8 mouse cellular contexts compared by ENCODE assay signal in genomic region chr11:97659990-97660714, GRCm38 (mm10). TPM values are rescaled to one million over a fixed set of nuclear protein-coding genes. Genes with fewer than 3 reads are reported as not detected.
DNase-seq lines count a peak whose midpoint lies in the region; ATAC-seq and TF ChIP-seq lines count a peak whose summit lies in the region.

No protein-coding gene starts in this region.

- WGBS in bone marrow, adult 2 months: under 1% methylated on average over 78 of the region's 78 CpGs
- whole genome bisulfite sequencing in heart, embryonic 14.5 days: under 1% methylated on average over 67 of the region's 78 CpGs
- WGBS in kidney, postnatal 0 days: under 1% methylated on average over 74 of the region's 78 CpGs
- under 1% methylated on average over 78 of the region's 78 CpGs for WGBS in liver, embryonic 14.5 days (ENCODE audit: insufficient replicate concordance)
- under 1% methylated on average over 52 of the region's 78 CpGs for WGBS in stomach, postnatal 0 days

- TF ChIP-seq POLR2A in bone marrow, adult 2 months (IDR thresholded peaks at IDR 0.05; ENCODE audit: borderline replicate concordance, control insufficient read depth, low read depth, low read length): peak; percentile 50; the same call in 1 of the 2 replicates
- TF ChIP-seq POLR2A in embryonic fibroblast, embryonic 13.5 days (IDR thresholded peaks at IDR 0.05; ENCODE audit: low read depth, low read length): peak; percentile 59; the same call in 1 of the 2 replicates

- no peaks in the 10 kb centered on the region for H3K27me3 ChIP-seq in heart, embryonic 14.5 days (ENCODE audit: control insufficient read depth, insufficient read depth, low read length)
- H3K27me3 ChIP-seq in kidney, postnatal 0 days (ENCODE audit: insufficient read depth, low read length): no peaks in the 10 kb centered on the region
- H3K27me3 ChIP-seq in liver, embryonic 14.5 days (ENCODE audit: control insufficient read depth, insufficient read depth, low read length): peaks cover 62% of the 10 kb centered on the region
- no peaks in the 10 kb centered on the region for H3K27me3 ChIP-seq in stomach, postnatal 0 days (ENCODE audit: control insufficient read depth, insufficient read depth, low read length)

- DNase-seq in CD4-positive, CD25-positive, alpha-beta regulatory T cell, adult 2 months (ENCODE audit: low read depth, low spot score): peak; percentile 89
- peak; percentile 89 for DNase-seq in kidney, postnatal 0 days (ENCODE audit: low spot score)
- peak in 2 of 3 experiments; percentile 23 to 28 for DNase-seq in liver, embryonic 14.5 days (ENCODE audit: low read depth in 3 of 3, low spot score in 3 of 3)
- peak; percentile 84 for DNase-seq in neural tube, embryonic 10.5 days (ENCODE audit: extremely low spot score, low spot score)
- peak; percentile 90 for DNase-seq in stomach, postnatal 0 days (ENCODE audit: low spot score)

- H3K36me3 ChIP-seq in heart, embryonic 14.5 days (ENCODE audit: control insufficient read depth, insufficient read depth, low read length): peaks cover under 1% of the 10 kb centered on the region; the same call in 1 of the 2 replicates
- no peaks in the 10 kb centered on the region for H3K36me3 ChIP-seq in kidney, postnatal 0 days (ENCODE audit: insufficient read depth, low read length)
- H3K36me3 ChIP-seq in liver, embryonic 14.5 days (replicated peaks; ENCODE audit: control insufficient read depth, insufficient read depth, low read depth): no peaks in the 10 kb centered on the region
- no peaks in the 10 kb centered on the region for H3K36me3 ChIP-seq in stomach, postnatal 0 days (ENCODE audit: control insufficient read depth, insufficient read depth, low read length)

- peak overlapping the region; percentile 75 for H3K4me3 ChIP-seq in bone marrow, adult 2 months (replicated peaks; ENCODE audit: control insufficient read depth, low read depth, low read length)
- H3K4me3 ChIP-seq in embryonic fibroblast, embryonic 13.5 days (ENCODE audit: insufficient read depth, low read length): peak overlapping the region; percentile 74
- peak overlapping the region; percentile 81 to 83 for H3K4me3 ChIP-seq in heart, embryonic 14.5 days (ENCODE audit: control insufficient read depth in 1 of 2, insufficient read depth in 1 of 2, low read depth in 1 of 2, low read length in 2 of 2)
- peak overlapping the region; percentile 75 for H3K4me3 ChIP-seq in kidney, postnatal 0 days (replicated peaks; ENCODE audit: low read depth, low read length)
- peak overlapping the region; percentile 61 to 68 for H3K4me3 ChIP-seq in liver, embryonic 14.5 days (ENCODE audit: insufficient read depth in 1 of 2, low read depth in 2 of 2, low read length in 2 of 2)
- H3K4me3 ChIP-seq in stomach, postnatal 0 days (ENCODE audit: low read depth, low read length): peak overlapping the region; percentile 79

- peak overlapping the region; percentile 96 for H3K9ac ChIP-seq in heart, embryonic 14.5 days (ENCODE audit: low read length)
- peak overlapping the region; percentile 92 for H3K9ac ChIP-seq in kidney, postnatal 0 days (ENCODE audit: low read depth, low read length)
- peak overlapping the region; percentile 60 for H3K9ac ChIP-seq in liver, embryonic 14.5 days (replicated peaks)
- H3K9ac ChIP-seq in stomach, postnatal 0 days (ENCODE audit: low read length): peak overlapping the region; percentile 89

- no peak for TF ChIP-seq EP300 in liver, embryonic 14.5 days (IDR thresholded peaks at IDR 0.05; ENCODE audit: low read depth)
- TF ChIP-seq EP300 in stomach, postnatal 0 days (optimal IDR thresholded peaks at IDR 0.05): no peak

- peaks cover 1% of the 10 kb centered on the region; the same call in 1 of the 2 replicates for H3K4me1 ChIP-seq in bone marrow, adult 2 months (ENCODE audit: control insufficient read depth, insufficient read depth, low read length)
- H3K4me1 ChIP-seq in embryonic fibroblast, embryonic 13.5 days (ENCODE audit: control insufficient read depth, insufficient read depth, low read length): peaks cover 6% of the 10 kb centered on the region
- peaks cover 39 to 48% of the 10 kb centered on the region in 2 experiments for H3K4me1 ChIP-seq in heart, embryonic 14.5 days (ENCODE audit: control insufficient read depth in 2 of 2, insufficient read depth in 2 of 2, low read length in 2 of 2)
- H3K4me1 ChIP-seq in kidney, postnatal 0 days (replicated peaks; ENCODE audit: insufficient read depth, low read length): peaks cover 22% of the 10 kb centered on the region
- peaks cover 0 to 11% of the 10 kb centered on the region in 2 experiments; a peak in 2 of 4 replicates for H3K4me1 ChIP-seq in liver, embryonic 14.5 days (replicated peaks; ENCODE audit: control insufficient read depth in 2 of 2, insufficient read depth in 2 of 2, low read length in 1 of 2)
- H3K4me1 ChIP-seq in stomach, postnatal 0 days (replicated peaks; ENCODE audit: control insufficient read depth, insufficient read depth): 0 out of 2 replicates have a peak, but pooled peaks cover 11% of the 10 kb centered on the region

- H3K4me2 ChIP-seq in heart, embryonic 14.5 days (ENCODE audit: low read length): peak overlapping the region; percentile 86
- H3K4me2 ChIP-seq in kidney, postnatal 0 days (ENCODE audit: low read length): peak overlapping the region; percentile 88
- H3K4me2 ChIP-seq in liver, embryonic 14.5 days (ENCODE audit: low read depth): peak overlapping the region; percentile 67
- H3K4me2 ChIP-seq in stomach, postnatal 0 days (replicated peaks; ENCODE audit: low read depth): peak overlapping the region; percentile 89

- H3K9me3 ChIP-seq in heart, embryonic 14.5 days (ENCODE audit: control insufficient read depth, low read length): no peaks in the 10 kb centered on the region
- H3K9me3 ChIP-seq in kidney, postnatal 0 days (replicated peaks; ENCODE audit: low read length): no peaks in the 10 kb centered on the region
- H3K9me3 ChIP-seq in liver, embryonic 14.5 days (ENCODE audit: control insufficient read depth, low read length): no peaks in the 10 kb centered on the region
- no peaks in the 10 kb centered on the region for H3K9me3 ChIP-seq in stomach, postnatal 0 days (ENCODE audit: control insufficient read depth, low read length)

- no peak for TF ChIP-seq CTCF in bone marrow, adult 2 months (IDR thresholded peaks at IDR 0.05; ENCODE audit: control insufficient read depth, insufficient read depth, low read length)
- TF ChIP-seq CTCF in embryonic fibroblast, embryonic 13.5 days (IDR thresholded peaks at IDR 0.05; ENCODE audit: borderline replicate concordance, insufficient read depth, low read length): no peak
- no peak for TF ChIP-seq CTCF in kidney, postnatal 0 days (IDR thresholded peaks at IDR 0.05; ENCODE audit: low read depth)
- TF ChIP-seq CTCF in liver, embryonic 14.5 days (IDR thresholded peaks at IDR 0.05; ENCODE audit: low read depth): no peak
- TF ChIP-seq CTCF in stomach, postnatal 0 days (IDR thresholded peaks at IDR 0.05; ENCODE audit: low read depth): no peak

- ATAC-seq in heart, embryonic 14.5 days (ENCODE audit: insufficient number of reproducible peaks, insufficient read depth, low FRiP score, low read depth): peak; percentile 73
- peak; percentile 78 for ATAC-seq in kidney, postnatal 0 days (replicated peaks; ENCODE audit: low FRiP score, low read depth)
- peak; percentile 76 for ATAC-seq in liver, embryonic 14.5 days (ENCODE audit: insufficient read depth)
- peak; percentile 85 for ATAC-seq in stomach, postnatal 0 days (ENCODE audit: low FRiP score, low TSS enrichment)

- peak overlapping the region; percentile 93 for H3K27ac ChIP-seq in bone marrow, adult 2 months (ENCODE audit: control insufficient read depth, insufficient read depth, low read depth, low read length, poor library complexity)
- H3K27ac ChIP-seq in embryonic fibroblast, embryonic 13.5 days (ENCODE audit: insufficient read depth, low read length): peak overlapping the region; percentile 70
- H3K27ac ChIP-seq in heart, embryonic 14.5 days (replicated peaks in 1 of 2; ENCODE audit: control insufficient read depth in 1 of 2, insufficient read depth in 1 of 2, low read depth in 2 of 2, low read length in 2 of 2): peak overlapping the region; percentile 90 to 92
- peak overlapping the region; percentile 93 for H3K27ac ChIP-seq in kidney, postnatal 0 days
- H3K27ac ChIP-seq in liver, embryonic 14.5 days: no peak overlapping the region
- peak overlapping the region; percentile 91 for H3K27ac ChIP-seq in stomach, postnatal 0 days (replicated peaks)

RNA-seq across cellular contexts. Expression of gene Mllt6, which starts 3.1 kb away (rescaled TPM):
- 13.0 and 23.7 TPM in 2 replicates for polyA plus RNA-seq in bone marrow, adult 2 months (2011; ENCODE audit: insufficient read depth, insufficient read length, low replicate concordance, missing spikeins)
- 16.2 and 18.0 TPM in 2 replicates for polyA plus RNA-seq in embryonic fibroblast, embryonic 13.5 days (2011; ENCODE audit: insufficient read length, low read depth, missing spikeins)
- polyA plus RNA-seq in heart, embryonic 14.5 days (2014; fragmentation: Nextera tagmentation; extraction: Ambion mirVana): 3.2 and 3.3 TPM in 2 replicates
- 2.3 TPM in 2 replicates for polyA plus RNA-seq in kidney, postnatal 0 days (2015; fragmentation: Nextera tagmentation; extraction: Ambion mirVana)
- polyA plus RNA-seq in liver, embryonic 14.5 days (2012; rRNA removed): 1.0 TPM in 2 replicates
- polyA plus RNA-seq in liver, embryonic 14.5 days (2014; fragmentation: Nextera tagmentation; extraction: Ambion mirVana): 0.22 and 0.25 TPM in 2 replicates
- 1.1 TPM in 2 replicates for polyA plus RNA-seq in stomach, postnatal 0 days (2015; fragmentation: Nextera tagmentation; extraction: Ambion mirVana)

RNA-seq across cellular contexts. Expression of gene Cisd3, which starts 25.5 kb away (rescaled TPM):
- polyA plus RNA-seq in bone marrow, adult 2 months (2011; ENCODE audit: insufficient read depth, insufficient read length, low replicate concordance, missing spikeins): 29.3 and 76.0 TPM in 2 replicates
- 39.9 and 42.5 TPM in 2 replicates for polyA plus RNA-seq in embryonic fibroblast, embryonic 13.5 days (2011; ENCODE audit: insufficient read length, low read depth, missing spikeins)
- polyA plus RNA-seq in heart, embryonic 14.5 days (2014; fragmentation: Nextera tagmentation; extraction: Ambion mirVana): 52.6 and 63.2 TPM in 2 replicates
- 69.2 and 70.9 TPM in 2 replicates for polyA plus RNA-seq in kidney, postnatal 0 days (2015; fragmentation: Nextera tagmentation; extraction: Ambion mirVana)
- polyA plus RNA-seq in liver, embryonic 14.5 days (2012; rRNA removed): 3.0 and 4.9 TPM in 2 replicates
- polyA plus RNA-seq in liver, embryonic 14.5 days (2014; fragmentation: Nextera tagmentation; extraction: Ambion mirVana): 10.0 and 11.4 TPM in 2 replicates
- polyA plus RNA-seq in stomach, postnatal 0 days (2015; fragmentation: Nextera tagmentation; extraction: Ambion mirVana): 44.2 TPM in 2 replicates

RNA-seq across cellular contexts. Expression of gene Epop, which starts 30.6 kb away (rescaled TPM):
- polyA plus RNA-seq in bone marrow, adult 2 months (2011; ENCODE audit: insufficient read depth, insufficient read length, low replicate concordance, missing spikeins): 0.41 and 6.1 TPM in 2 replicates
- 1.4 and 2.1 TPM in 2 replicates for polyA plus RNA-seq in embryonic fibroblast, embryonic 13.5 days (2011; ENCODE audit: insufficient read length, low read depth, missing spikeins)
- polyA plus RNA-seq in heart, embryonic 14.5 days (2014; fragmentation: Nextera tagmentation; extraction: Ambion mirVana): 0.77 and 1.00 TPM in 2 replicates
- polyA plus RNA-seq in kidney, postnatal 0 days (2015; fragmentation: Nextera tagmentation; extraction: Ambion mirVana): 2.9 and 4.1 TPM in 2 replicates
- polyA plus RNA-seq in liver, embryonic 14.5 days (2012; rRNA removed): 0.66 and 0.98 TPM in 2 replicates
- 0.34 and 0.38 TPM in 2 replicates for polyA plus RNA-seq in liver, embryonic 14.5 days (2014; fragmentation: Nextera tagmentation; extraction: Ambion mirVana)
- 9.7 and 10.8 TPM in 2 replicates for polyA plus RNA-seq in stomach, postnatal 0 days (2015; fragmentation: Nextera tagmentation; extraction: Ambion mirVana)

RNA-seq across cellular contexts. Expression of gene Pcgf2, which starts 40.1 kb away (rescaled TPM):
- polyA plus RNA-seq in bone marrow, adult 2 months (2011; ENCODE audit: insufficient read depth, insufficient read length, low replicate concordance, missing spikeins): 7.0 and 10.7 TPM in 2 replicates
- 42.3 and 54.0 TPM in 2 replicates for polyA plus RNA-seq in embryonic fibroblast, embryonic 13.5 days (2011; ENCODE audit: insufficient read length, low read depth, missing spikeins)
- 12.5 and 14.5 TPM in 2 replicates for polyA plus RNA-seq in heart, embryonic 14.5 days (2014; fragmentation: Nextera tagmentation; extraction: Ambion mirVana)
- 10.4 and 11.4 TPM in 2 replicates for polyA plus RNA-seq in kidney, postnatal 0 days (2015; fragmentation: Nextera tagmentation; extraction: Ambion mirVana)
- 4.4 and 4.9 TPM in 2 replicates for polyA plus RNA-seq in liver, embryonic 14.5 days (2012; rRNA removed)
- 1.5 and 1.8 TPM in 2 replicates for polyA plus RNA-seq in liver, embryonic 14.5 days (2014; fragmentation: Nextera tagmentation; extraction: Ambion mirVana)
- polyA plus RNA-seq in stomach, postnatal 0 days (2015; fragmentation: Nextera tagmentation; extraction: Ambion mirVana): 5.9 and 6.6 TPM in 2 replicates

RNA-seq across cellular contexts. Expression of gene Psmb3, which starts 43.0 kb away (rescaled TPM):
- polyA plus RNA-seq in bone marrow, adult 2 months (2011; ENCODE audit: insufficient read depth, insufficient read length, low replicate concordance, missing spikeins): 138 and 152 TPM in 2 replicates
- 229 and 259 TPM in 2 replicates for polyA plus RNA-seq in embryonic fibroblast, embryonic 13.5 days (2011; ENCODE audit: insufficient read length, low read depth, missing spikeins)
- polyA plus RNA-seq in heart, embryonic 14.5 days (2014; fragmentation: Nextera tagmentation; extraction: Ambion mirVana): 430 and 441 TPM in 2 replicates
- polyA plus RNA-seq in kidney, postnatal 0 days (2015; fragmentation: Nextera tagmentation; extraction: Ambion mirVana): 504 and 541 TPM in 2 replicates
- 197 and 261 TPM in 2 replicates for polyA plus RNA-seq in liver, embryonic 14.5 days (2012; rRNA removed)
- 318 and 330 TPM in 2 replicates for polyA plus RNA-seq in liver, embryonic 14.5 days (2014; fragmentation: Nextera tagmentation; extraction: Ambion mirVana)
- 405 and 438 TPM in 2 replicates for polyA plus RNA-seq in stomach, postnatal 0 days (2015; fragmentation: Nextera tagmentation; extraction: Ambion mirVana)

Comparison
In these comparisons a context has a peak if more than half of its experiments do, and no peak if none do; other contexts are left out.
1. DNase-seq: peak in every context shown above with its lines; median percentile 90 in stomach, postnatal 0 days; 89 in CD4-positive, CD25-positive, alpha-beta regulatory T cell, adult 2 months; 89 in kidney, postnatal 0 days; 84 in neural tube, embryonic 10.5 days; 26 in liver, embryonic 14.5 days.